Mouse (Mus musculus): ENCODE results near the gene Mms19. TPM values are rescaled to one million over a fixed set of nuclear protein-coding genes. Genes with fewer than 3 reads are reported as not detected.

Gene Mms19
- 24.4 and 28.3 TPM in 2 replicates for polyA plus RNA-seq (2014; fragmentation: Nextera tagmentation; extraction: Ambion mirVana)

GRCm38 (mm10) chr19:41980819-41981594 lies at the start of gene Mms19:
TSS of gene Mms19 (minus strand) at chr19:41981157.
- peaks cover 5 to 26% of the 10 kb centered on the region in 2 experiments for H3K4me1 ChIP-seq (ENCODE audit: control insufficient read depth in 2 of 2, insufficient read depth in 2 of 2, low read length in 2 of 2)
- no peaks in the 10 kb centered on the region for H3K27me3 ChIP-seq (ENCODE audit: control insufficient read depth, insufficient read depth, low read length)
- peak within 1 kb of the TSS; percentile 93 to 94 for H3K27ac ChIP-seq (replicated peaks in 1 of 2; ENCODE audit: control insufficient read depth in 1 of 2, insufficient read depth in 1 of 2, low read depth in 2 of 2, low read length in 2 of 2)
- H3K36me3 ChIP-seq (ENCODE audit: control insufficient read depth, insufficient read depth, low read length): no peaks in the 10 kb centered on the region; the same call in 1 of the 2 replicates
- H3K9ac ChIP-seq (ENCODE audit: low read length): peak within 1 kb of the TSS; percentile 89
- peak within 1 kb of the TSS; percentile 94 for H3K4me2 ChIP-seq (ENCODE audit: low read length)
- ATAC-seq (ENCODE audit: insufficient number of reproducible peaks, insufficient read depth, low FRiP score, low read depth): peak; percentile 96
- under 1% methylated on average over 53 of the region's 68 CpGs for WGBS
- peak within 1 kb of the TSS; percentile 82 to 86 for H3K4me3 ChIP-seq (ENCODE audit: control insufficient read depth in 1 of 2, insufficient read depth in 1 of 2, low read depth in 1 of 2, low read length in 2 of 2)
- no peaks in the 10 kb centered on the region for H3K9me3 ChIP-seq (ENCODE audit: control insufficient read depth, low read length)

GRCm38 (mm10) chr19:42026158-42026557 lies 45.2 kb upstream of the Mms19 start:
- H3K4me2 ChIP-seq (ENCODE audit: low read length): no peak overlapping the region
- 2% methylated on average over 5 of the region's 5 CpGs for WGBS
- H3K36me3 ChIP-seq (ENCODE audit: control insufficient read depth, insufficient read depth, low read length): no peaks in the 10 kb centered on the region
- H3K27me3 ChIP-seq (ENCODE audit: control insufficient read depth, insufficient read depth, low read length): no peaks in the 10 kb centered on the region
- no peaks in the 10 kb centered on the region for H3K9me3 ChIP-seq (ENCODE audit: control insufficient read depth, low read length)
- H3K4me3 ChIP-seq (ENCODE audit: control insufficient read depth in 1 of 2, insufficient read depth in 1 of 2, low read depth in 1 of 2, low read length in 2 of 2): no peak overlapping the region
- H3K9ac ChIP-seq (ENCODE audit: low read length): no peak overlapping the region
- peak; percentile 42 for ATAC-seq (ENCODE audit: insufficient number of reproducible peaks, insufficient read depth, low FRiP score, low read depth)
- peaks cover 12 to 13% of the 10 kb centered on the region in 2 experiments; a peak in 3 of 4 replicates for H3K4me1 ChIP-seq (ENCODE audit: control insufficient read depth in 2 of 2, insufficient read depth in 2 of 2, low read length in 2 of 2)
- H3K27ac ChIP-seq (replicated peaks in 1 of 2; ENCODE audit: control insufficient read depth in 1 of 2, insufficient read depth in 1 of 2, low read depth in 2 of 2, low read length in 2 of 2): no peak overlapping the region

GRCm38 (mm10) chr19:42022542-42022848 lies 41.5 kb upstream of the Mms19 start:
- no peak overlapping the region for H3K4me2 ChIP-seq (ENCODE audit: low read length)
- H3K36me3 ChIP-seq (ENCODE audit: control insufficient read depth, insufficient read depth, low read length): no peaks in the 10 kb centered on the region
- no peaks in the 10 kb centered on the region for H3K27me3 ChIP-seq (ENCODE audit: control insufficient read depth, insufficient read depth, low read length)
- no peak for ATAC-seq (ENCODE audit: insufficient number of reproducible peaks, insufficient read depth, low FRiP score, low read depth)
- H3K9ac ChIP-seq (ENCODE audit: low read length): 0 out of 2 replicates have a peak overlapping the region, but pooled peaks have one; percentile 36
- WGBS: 64% methylated on average over 2 of the region's 2 CpGs
- no peaks in the 10 kb centered on the region for H3K9me3 ChIP-seq (ENCODE audit: control insufficient read depth, low read length)
- H3K4me3 ChIP-seq (ENCODE audit: control insufficient read depth in 1 of 2, insufficient read depth in 1 of 2, low read depth in 1 of 2, low read length in 2 of 2): no peak overlapping the region
- peak overlapping the region in 1 of 2 experiments; percentile 69; a peak in 1 of 4 replicates for H3K27ac ChIP-seq (replicated peaks in 1 of 2; ENCODE audit: control insufficient read depth in 1 of 2, insufficient read depth in 1 of 2, low read depth in 2 of 2, low read length in 2 of 2)
- peaks cover 23 to 27% of the 10 kb centered on the region in 2 experiments for H3K4me1 ChIP-seq (ENCODE audit: control insufficient read depth in 2 of 2, insufficient read depth in 2 of 2, low read length in 2 of 2)

- H3K4me2 ChIP-seq (ENCODE audit: low read length): no peak overlapping the region
- no peak overlapping the region for H3K4me3 ChIP-seq (ENCODE audit: control insufficient read depth in 1 of 2, insufficient read depth in 1 of 2, low read depth in 1 of 2, low read length in 2 of 2)
- H3K27me3 ChIP-seq (ENCODE audit: control insufficient read depth, insufficient read depth, low read length): no peaks in the 10 kb centered on the region
- 67% methylated on average over 10 of the region's 10 CpGs for WGBS
- H3K36me3 ChIP-seq (ENCODE audit: control insufficient read depth, insufficient read depth, low read length): no peaks in the 10 kb centered on the region
- ATAC-seq (ENCODE audit: insufficient number of reproducible peaks, insufficient read depth, low FRiP score, low read depth): peak; percentile 32; the same call in 1 of the 2 replicates
- peak overlapping the region; percentile 25 to 69 for H3K27ac ChIP-seq (replicated peaks in 1 of 2; ENCODE audit: control insufficient read depth in 1 of 2, insufficient read depth in 1 of 2, low read depth in 2 of 2, low read length in 2 of 2)
- H3K9me3 ChIP-seq (ENCODE audit: control insufficient read depth, low read length): no peaks in the 10 kb centered on the region
- 0 out of 2 replicates have a peak overlapping the region, but pooled peaks have one; percentile 36 for H3K9ac ChIP-seq (ENCODE audit: low read length)
- peaks cover 29 to 32% of the 10 kb centered on the region in 2 experiments for H3K4me1 ChIP-seq (ENCODE audit: control insufficient read depth in 2 of 2, insufficient read depth in 2 of 2, low read length in 2 of 2)
These were observed 41.0 kb upstream of the Mms19 start for GRCm38 (mm10) chr19:42021681-42022541.

- ATAC-seq (ENCODE audit: insufficient number of reproducible peaks, insufficient read depth, low FRiP score, low read depth): 0 out of 2 replicates have a peak, but pooled peaks have one; percentile 10
- Histone ChIP-seq H3K27ac (replicated peaks in 1 of 2; ENCODE audit: control insufficient read depth in 1 of 2, insufficient read depth in 1 of 2, low read depth in 2 of 2, low read length in 2 of 2) (peak overlapping the region; percentile 82 to 88), H3K9me3 (ENCODE audit: control insufficient read depth, low read length) (no peaks in the 10 kb centered on the region), H3K4me1 (ENCODE audit: control insufficient read depth in 2 of 2, insufficient read depth in 2 of 2, low read length in 2 of 2) (peaks cover 32 to 34% of the 10 kb centered on the region in 2 experiments), H3K27me3 (ENCODE audit: control insufficient read depth, insufficient read depth, low read length) (no peaks in the 10 kb centered on the region), H3K4me3 (ENCODE audit: control insufficient read depth in 1 of 2, insufficient read depth in 1 of 2, low read depth in 1 of 2, low read length in 2 of 2) (no peak overlapping the region), H3K9ac (ENCODE audit: low read length) (no peak overlapping the region), H3K36me3 (ENCODE audit: control insufficient read depth, insufficient read depth, low read length) (no peaks in the 10 kb centered on the region), H3K4me2 (ENCODE audit: low read length) (no peak overlapping the region)
- WGBS: 38% methylated on average over 4 of the region's 4 CpGs
These were observed 38.1 kb upstream of the Mms19 start for GRCm38 (mm10) chr19:42019011-42019522.

GRCm38 (mm10) chr19:42017399-42018247 lies 36.7 kb upstream of the Mms19 start:
- H3K4me1 ChIP-seq (ENCODE audit: control insufficient read depth in 2 of 2, insufficient read depth in 2 of 2, low read length in 2 of 2): peaks cover 32 to 34% of the 10 kb centered on the region in 2 experiments
- peak overlapping the region; percentile 82 to 88 for H3K27ac ChIP-seq (replicated peaks in 1 of 2; ENCODE audit: control insufficient read depth in 1 of 2, insufficient read depth in 1 of 2, low read depth in 2 of 2, low read length in 2 of 2)
- no peak overlapping the region for H3K4me3 ChIP-seq (ENCODE audit: control insufficient read depth in 1 of 2, insufficient read depth in 1 of 2, low read depth in 1 of 2, low read length in 2 of 2)
- no peaks in the 10 kb centered on the region for H3K9me3 ChIP-seq (ENCODE audit: control insufficient read depth, low read length)
- no peaks in the 10 kb centered on the region for H3K27me3 ChIP-seq (ENCODE audit: control insufficient read depth, insufficient read depth, low read length)
- no peaks in the 10 kb centered on the region for H3K36me3 ChIP-seq (ENCODE audit: control insufficient read depth, insufficient read depth, low read length)
- WGBS: 45% methylated on average over 8 of the region's 8 CpGs
- H3K9ac ChIP-seq (ENCODE audit: low read length): no peak overlapping the region
- peak overlapping the region; percentile 16 for H3K4me2 ChIP-seq (ENCODE audit: low read length)
- peak; percentile 32 for ATAC-seq (ENCODE audit: insufficient number of reproducible peaks, insufficient read depth, low FRiP score, low read depth)

Measured in heart, embryonic 14.5 days (tissue).